Mouse (Mus musculus) MEL (cell line): ENCODE results near the gene Oas1d.
"Not testable (repeated sequence)": the region's sequence is repeated elsewhere in the genome, so short reads cannot be mapped to it uniquely, and the experiment has no call there.

Experiments
- CHD1 ChIP-seq: IDR thresholded peaks from 2 replicates; pipeline ENCODE4 v1.6.1; 2012; ENCODE audit warnings: low read depth, mild to moderate bottlenecking, inconsistent platforms, low read length, improper control_type of control experiment
- CTCF ChIP-seq, 3 experiments: IDR thresholded peaks in 2 of 3; conservative IDR thresholded peaks in 1 of 3; 2 replicates each; pipeline ENCODE4 v1.5.1; 2011 to 2012; ENCODE audit warnings: low read length in 3 of 3, low read depth in 2 of 3, mild to moderate bottlenecking in 2 of 3, improper control_type of control experiment in 1 of 3, inconsistent platforms in 1 of 3, mixed read lengths in 1 of 3, moderate library complexity in 1 of 3; ENCODE audit not compliant: control insufficient read depth in 1 of 3, insufficient read depth in 1 of 3, poor library complexity in 1 of 3, severe bottlenecking in 1 of 3
- EP300 ChIP-seq, 2 experiments: IDR thresholded peaks; 2 replicates each; pipeline ENCODE4 v1.6.1; 2011; ENCODE audit warnings: improper control_type of control experiment in 2 of 2, low read length in 2 of 2, low read depth in 1 of 2, mild to moderate bottlenecking in 1 of 2
- ETS1 ChIP-seq: IDR thresholded peaks from 2 replicates; pipeline ENCODE4 v1.6.1; 2012; ENCODE audit warnings: low read depth, mild to moderate bottlenecking, inconsistent platforms, low read length, improper control_type of control experiment, moderate library complexity
- HCFC1 ChIP-seq: IDR thresholded peaks from 2 replicates; pipeline ENCODE4 v1.6.1; 2012; ENCODE audit warnings: low read depth, mild to moderate bottlenecking, inconsistent platforms, low read length, improper control_type of control experiment, moderate library complexity
- KAT2A ChIP-seq: conservative IDR thresholded peaks from 2 replicates; pipeline ENCODE4 v1.6.1; 2012; ENCODE audit warnings: low read depth, low read length, improper control_type of control experiment, inconsistent platforms
- MYC ChIP-seq: IDR thresholded peaks from 2 replicates; pipeline ENCODE4 v1.6.1; 2011; ENCODE audit warnings: low read depth, mild to moderate bottlenecking, low read length, improper control_type of control experiment, moderate library complexity
- NELFE ChIP-seq: IDR thresholded peaks from 2 replicates; pipeline ENCODE4 v1.6.1; 2011; ENCODE audit warnings: low read depth, low read length, improper control_type of control experiment
- NRF1 ChIP-seq: IDR thresholded peaks from 2 replicates; pipeline ENCODE4 v1.6.1; 2014; ENCODE audit warnings: low read depth, mild to moderate bottlenecking, inconsistent platforms, low read length, improper control_type of control experiment, moderate library complexity; ENCODE audit not compliant: poor library complexity, insufficient read depth, severe bottlenecking
- POLR2A ChIP-seq, 2 experiments: IDR thresholded peaks; 2 replicates each; pipeline ENCODE4 v1.6.1; 2011 to 2012; ENCODE audit warnings: low read length in 2 of 2, mild to moderate bottlenecking in 2 of 2, control low read depth in 1 of 2, improper control_type of control experiment in 1 of 2, low read depth in 1 of 2, moderate library complexity in 1 of 2; ENCODE audit not compliant: control insufficient read depth in 1 of 2, insufficient read depth in 1 of 2, poor library complexity in 1 of 2
- USF1 ChIP-seq: IDR thresholded peaks from 2 replicates; pipeline ENCODE4 v1.6.1; 2014; ENCODE audit warnings: low read depth, mild to moderate bottlenecking, inconsistent platforms, low read length, improper control_type of control experiment, moderate library complexity
- USF2 ChIP-seq, 2 experiments: IDR thresholded peaks; 2 replicates each; pipeline ENCODE4 v1.6.1; 2011 to 2012; ENCODE audit warnings: improper control_type of control experiment in 2 of 2, low read length in 2 of 2, borderline replicate concordance in 1 of 2, inconsistent platforms in 1 of 2, low read depth in 1 of 2, mild to moderate bottlenecking in 1 of 2; ENCODE audit not compliant: insufficient read depth in 1 of 2
- ZMIZ1 ChIP-seq: IDR thresholded peaks from 2 replicates; pipeline ENCODE4 v1.6.1; 2012; ENCODE audit warnings: low read depth, mild to moderate bottlenecking, inconsistent platforms, low read length, improper control_type of control experiment, moderate library complexity

DNA sequence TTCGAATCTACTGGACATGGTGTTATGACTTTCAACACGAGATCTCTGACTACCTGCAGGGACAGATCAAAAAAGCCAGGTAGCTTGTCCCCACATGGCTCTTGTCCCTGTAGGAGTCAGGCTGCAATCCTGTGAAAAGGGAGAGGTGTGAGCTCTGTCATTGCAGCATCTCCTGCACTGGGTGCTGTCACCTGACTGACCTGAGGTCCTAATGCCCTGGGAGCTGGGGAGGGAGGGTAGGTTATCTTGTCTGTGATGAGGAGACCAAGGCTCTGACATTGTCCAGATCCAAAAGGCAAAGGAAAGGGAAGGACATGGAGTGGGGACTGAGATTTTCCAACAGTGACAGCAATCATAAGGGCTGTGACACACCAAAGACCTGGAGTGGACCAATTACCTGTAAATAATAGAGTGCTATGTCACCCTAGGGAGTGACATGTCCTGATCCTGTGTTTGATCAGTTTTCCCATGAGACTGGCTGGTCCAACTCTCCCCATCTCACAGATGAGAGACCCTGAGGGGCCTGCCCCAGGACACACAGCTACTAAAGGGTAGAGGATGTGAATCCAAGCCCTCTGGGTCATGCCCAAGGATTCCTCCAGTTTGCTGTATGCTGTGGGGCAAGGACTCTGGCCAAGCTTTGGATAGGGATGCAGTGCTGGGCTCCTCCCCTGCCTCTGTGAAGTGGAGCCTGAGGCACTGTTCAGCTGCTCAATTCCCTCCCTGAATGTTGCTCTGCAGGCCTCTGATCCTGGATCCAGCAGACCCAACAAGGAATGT lies 5.0 kb downstream of the Oas1d start:
- not testable (repeated sequence) for TF ChIP-seq CTCF (IDR thresholded peaks at IDR 0.05 in 2 of 3, conservative IDR thresholded peaks at IDR 0.05 in 1 of 3; ENCODE audit: control insufficient read depth in 1 of 3, insufficient read depth in 1 of 3, low read depth in 2 of 3, low read length in 3 of 3, poor library complexity in 1 of 3, severe bottlenecking in 1 of 3); USF1; NELFE; KAT2A; MYC; USF2 (IDR thresholded peaks at IDR 0.05; ENCODE audit: borderline replicate concordance in 1 of 2, insufficient read depth in 1 of 2, low read depth in 1 of 2, low read length in 2 of 2); ZMIZ1; NRF1; CHD1; HCFC1; POLR2A (IDR thresholded peaks at IDR 0.05; ENCODE audit: control insufficient read depth in 1 of 2, insufficient read depth in 1 of 2, low read depth in 1 of 2, low read length in 2 of 2, poor library complexity in 1 of 2); ETS1; EP300 (IDR thresholded peaks at IDR 0.05; ENCODE audit: low read depth in 1 of 2, low read length in 2 of 2)
